Mouse (Mus musculus) layer of hippocampus, adult 9-10 months (tissue): ENCODE measurements around the gene Tgfa.

Source experiments
- DNase-seq: peaks from one replicate; pipeline ENCODE4 v3.0.0; 2022; ENCODE audit warnings: low spot score

Tgfa gene

DNA sequence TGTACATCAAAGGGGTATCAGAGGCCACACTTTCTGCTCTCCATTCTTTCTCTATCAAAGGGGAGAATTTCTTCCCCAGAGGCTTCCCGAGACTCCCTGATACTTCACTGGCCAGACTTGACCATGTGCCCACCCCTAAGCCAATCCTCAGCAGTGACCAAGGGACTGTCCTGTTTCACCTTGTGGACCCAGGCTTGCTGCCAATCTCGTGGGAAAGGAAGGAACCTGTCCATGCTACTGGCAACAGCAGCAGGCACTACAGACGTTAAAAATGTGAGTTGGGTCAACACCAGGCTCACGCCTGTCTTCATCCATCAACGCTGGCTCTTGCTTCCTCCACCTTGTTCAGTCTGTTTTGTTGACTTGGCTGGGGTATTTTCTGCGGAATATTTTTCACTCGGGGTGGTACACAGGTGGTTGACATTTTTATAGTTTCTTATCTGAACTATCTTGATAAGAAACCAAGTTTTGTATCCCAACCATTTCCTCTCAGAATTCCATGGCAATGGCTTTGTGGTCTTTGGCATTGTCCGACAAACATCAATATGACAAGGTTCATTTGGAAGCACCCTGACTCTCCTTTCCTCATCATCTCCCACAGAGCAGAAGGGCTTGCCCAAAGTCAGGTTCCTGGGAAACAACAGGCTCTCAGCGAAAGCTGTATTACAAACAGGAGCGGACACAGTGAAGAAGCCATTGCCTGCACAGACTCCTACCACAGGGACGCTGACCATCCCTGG is 6.1 kb upstream of the Tgfa start:
- DNase-seq = no peak

DNA sequence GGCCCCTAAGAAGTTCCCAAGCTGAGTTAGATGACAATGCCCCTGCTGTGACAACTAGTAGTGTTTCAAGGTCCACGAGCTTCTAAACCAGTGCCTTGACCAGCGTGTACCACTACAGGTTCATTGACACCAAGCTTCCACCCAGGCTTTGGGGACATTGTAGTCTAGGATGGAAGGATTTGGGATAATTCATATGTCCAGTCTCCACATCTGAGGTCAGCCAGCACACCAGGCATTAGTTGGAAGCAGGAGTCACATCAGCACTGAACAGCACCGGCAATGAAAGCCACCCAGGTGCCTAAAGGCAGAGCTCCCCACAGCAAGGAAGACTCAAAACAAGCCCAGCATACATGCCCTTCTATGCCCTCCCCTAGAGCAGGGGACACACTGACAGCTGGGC is 4.4 kb upstream of the Tgfa start:
- no peak for DNase-seq

DNA sequence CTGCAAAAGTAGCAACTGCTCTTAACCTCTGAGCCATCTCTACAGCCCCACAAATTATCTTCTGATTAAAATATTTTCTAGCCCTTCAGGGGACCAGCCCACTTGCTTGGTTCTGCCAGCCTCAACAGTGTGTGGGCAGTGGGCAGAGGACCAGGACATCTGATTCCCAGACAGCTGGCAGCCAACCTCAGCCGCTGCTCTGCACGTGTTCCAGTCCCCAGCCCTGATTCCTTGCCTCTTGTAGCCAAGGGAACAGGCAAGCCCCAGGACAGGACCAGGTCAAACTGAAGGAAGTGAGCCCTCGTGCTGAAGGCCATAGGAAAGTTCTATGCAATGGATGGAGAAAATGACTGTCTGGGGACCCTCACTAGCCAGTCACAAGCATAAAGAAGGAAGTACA is 2.0 kb upstream of the Tgfa start:
- DNase-seq = no peak

DNA sequence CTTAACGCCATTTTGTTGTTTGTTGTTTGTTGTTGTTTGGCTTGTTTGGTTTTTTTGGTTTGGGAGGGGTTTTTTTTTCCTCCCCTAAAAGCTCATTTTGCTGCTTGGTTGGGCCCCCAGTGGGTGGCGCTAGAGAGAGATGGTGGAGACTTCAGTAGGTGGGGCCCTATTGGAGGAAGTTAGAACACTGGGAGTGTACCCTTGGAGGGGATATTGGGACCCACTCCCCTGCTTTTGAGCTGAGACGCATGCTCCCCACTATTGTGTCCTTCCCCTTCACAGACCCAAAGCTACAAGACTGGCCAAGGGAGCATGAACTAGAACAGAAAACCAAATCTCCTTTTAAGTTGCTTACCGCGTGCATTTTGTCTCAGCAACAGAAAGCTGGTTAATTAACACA is 1.1 kb upstream of the Tgfa start:
- no peak for DNase-seq

DNA sequence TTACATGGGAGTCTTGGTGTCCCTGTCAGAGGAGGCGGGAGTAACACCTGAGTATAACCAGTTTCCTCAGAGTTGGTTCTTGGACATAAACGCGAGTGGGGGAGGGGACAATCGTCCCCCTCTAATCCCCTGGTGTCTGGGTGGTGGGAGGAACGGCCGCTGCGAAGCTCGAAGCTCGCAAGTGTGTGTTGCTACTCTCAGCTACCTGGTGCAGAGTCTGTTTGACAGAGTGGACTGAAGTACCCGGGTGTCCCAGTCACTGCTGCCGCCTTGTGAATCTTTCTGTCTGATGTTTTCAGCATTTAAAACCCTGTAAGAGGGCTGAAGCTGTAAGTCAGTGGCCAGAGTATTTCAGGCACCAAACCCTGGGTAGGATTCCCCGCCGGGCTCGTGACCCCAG is 1.0 kb downstream of the Tgfa start:
- DNase-seq = no peak

DNA sequence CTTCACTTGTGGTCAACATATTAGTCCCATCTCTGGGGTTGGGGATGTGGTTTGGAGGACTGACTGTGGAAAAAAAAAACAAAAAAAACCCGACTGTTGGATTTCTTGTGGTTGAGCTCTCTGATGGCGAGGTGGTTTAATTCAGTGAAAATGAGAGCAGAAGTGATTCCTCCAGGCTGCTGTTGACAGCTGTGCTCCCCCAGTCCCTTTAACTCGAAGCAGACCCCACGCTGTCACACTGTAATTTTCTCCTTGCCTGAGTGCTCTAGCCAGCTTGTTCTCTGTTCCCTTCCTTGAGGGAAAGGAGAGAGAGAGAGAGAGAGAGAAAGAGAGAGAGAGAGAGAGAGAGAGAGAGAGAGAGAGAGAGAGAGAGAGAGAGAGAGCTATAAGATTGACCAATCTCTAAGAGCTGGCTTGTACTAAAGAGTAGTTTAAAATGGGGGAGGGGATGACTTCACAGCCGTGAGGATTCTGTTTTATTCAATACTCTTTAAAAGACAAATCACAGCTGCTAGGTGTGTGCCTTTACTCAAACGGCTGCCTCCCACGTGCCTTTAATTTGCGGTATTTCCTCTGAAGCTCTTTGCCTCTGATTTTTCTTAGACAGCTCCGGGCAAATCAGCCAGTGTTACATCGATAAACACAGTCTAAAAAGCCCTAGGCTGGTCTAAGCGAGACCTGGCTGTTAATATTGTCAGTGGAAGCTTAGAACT is 2.3 kb downstream of the Tgfa start:
- DNase-seq = no peak

DNA sequence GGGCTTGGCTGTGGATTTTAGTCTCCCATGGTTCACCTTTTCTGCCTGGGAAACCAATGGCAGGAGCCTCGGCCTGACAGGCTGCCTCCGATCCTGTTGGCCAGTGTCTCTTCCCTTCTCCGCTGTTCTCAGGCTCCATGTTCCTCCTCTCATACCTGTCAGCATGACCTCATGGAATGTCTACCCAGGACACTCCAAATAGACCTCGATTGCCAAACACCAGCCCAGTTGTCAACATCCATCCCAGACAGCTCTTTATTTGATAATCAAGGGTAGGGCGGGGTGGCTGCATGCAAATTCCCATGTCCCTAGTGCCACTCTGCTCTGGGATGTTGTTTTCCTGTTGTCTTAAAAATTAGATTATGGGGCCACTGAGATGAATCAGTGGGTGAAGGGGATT is 5.9 kb downstream of the Tgfa start:
- DNase-seq = no peak

DNA sequence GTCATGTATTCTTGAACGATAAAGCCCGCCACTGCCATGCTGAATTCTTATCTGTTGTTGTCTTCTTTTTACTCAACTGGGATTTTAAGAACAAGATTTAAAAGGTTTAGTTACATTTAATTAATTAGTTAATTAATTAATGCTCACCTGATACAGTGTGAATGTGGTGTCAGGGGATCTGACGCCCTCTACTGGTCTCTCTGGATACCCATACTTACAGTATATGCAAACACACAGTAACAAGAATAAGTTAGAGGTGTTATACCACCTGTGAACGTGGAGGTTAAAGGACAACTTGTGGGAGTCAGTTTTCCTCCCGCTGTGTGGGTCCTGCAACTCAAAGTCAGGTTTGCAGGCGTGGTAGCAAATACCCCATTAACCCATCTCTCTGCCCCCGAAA is 8.1 kb downstream of the Tgfa start:
- DNase-seq = no peak

- no peak for DNase-seq
Measured at GRCm38 (mm10) chr6:86206014-86206413, 11.0 kb downstream of the Tgfa start.

- no peak for DNase-seq
Measured at GRCm38 (mm10) chr6:86206985-86207384, 12.0 kb downstream of the Tgfa start.

DNA sequence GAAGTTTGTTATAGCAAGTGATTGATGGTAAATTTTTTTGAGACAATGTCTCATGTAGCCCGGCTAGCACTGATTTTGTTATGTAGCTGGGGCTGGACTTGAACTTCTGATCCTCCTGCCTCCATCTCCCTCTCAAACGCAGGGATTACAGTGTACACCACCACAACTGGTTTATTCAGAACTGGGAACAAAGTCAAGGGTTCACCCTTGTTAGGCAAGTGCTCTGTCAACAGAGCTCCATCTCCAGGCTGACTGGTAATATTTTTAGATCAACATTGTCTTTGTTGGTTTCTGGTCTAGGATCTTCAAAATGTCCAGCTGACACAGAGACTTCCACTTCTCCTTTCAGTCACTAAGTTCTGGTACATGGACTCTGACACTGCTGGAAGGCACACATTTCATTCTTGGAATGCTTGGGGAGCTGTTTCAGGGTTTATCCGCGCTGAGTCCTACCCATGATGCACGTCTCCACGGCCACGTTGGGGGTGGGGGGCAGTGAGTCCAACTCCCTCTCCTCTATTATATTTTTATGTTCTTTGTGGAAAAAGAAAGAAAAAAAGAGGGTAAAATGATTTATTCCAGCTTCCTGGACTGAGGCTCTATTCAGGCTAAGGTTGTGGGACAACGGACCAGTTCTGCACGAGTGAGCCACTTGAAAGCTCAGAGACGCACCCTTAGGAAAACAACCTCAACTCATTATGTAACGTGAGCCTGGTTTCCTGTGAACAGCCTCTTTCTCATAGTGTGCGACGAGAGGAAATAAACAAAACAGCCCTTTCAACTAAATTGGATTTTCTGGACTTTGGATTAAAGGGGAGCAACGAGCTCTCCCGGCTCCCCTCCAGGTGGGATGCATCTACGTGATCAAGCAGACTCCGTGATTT is 14.4 kb downstream of the Tgfa start:
- no peak for DNase-seq

DNA sequence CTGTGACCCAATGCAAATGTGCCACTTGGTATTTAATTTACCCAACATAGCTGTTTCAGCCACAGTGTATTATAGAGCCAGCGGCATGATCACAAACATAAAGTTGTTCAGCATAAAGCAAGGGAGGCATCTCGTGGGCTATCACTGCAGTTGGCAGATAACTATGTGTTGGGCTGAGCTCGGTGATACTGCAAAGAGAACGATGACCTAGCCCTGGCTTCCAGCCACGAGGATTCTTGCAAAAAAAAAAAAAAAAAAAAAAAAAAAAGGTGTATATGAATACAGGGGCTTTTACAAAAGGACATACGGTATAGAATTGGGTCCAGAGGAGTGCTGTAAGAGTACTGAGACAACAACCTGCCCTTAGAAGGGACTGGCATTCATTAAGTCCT is 15.0 kb downstream of the Tgfa start:
- no peak for DNase-seq

- DNase-seq = no peak
Measured at GRCm38 (mm10) chr6:86210619-86211018, 15.6 kb downstream of the Tgfa start.

GRCm38 (mm10) chr6:86211081-86211763 is 16.2 kb downstream of the Tgfa start:
- no peak for DNase-seq

DNA sequence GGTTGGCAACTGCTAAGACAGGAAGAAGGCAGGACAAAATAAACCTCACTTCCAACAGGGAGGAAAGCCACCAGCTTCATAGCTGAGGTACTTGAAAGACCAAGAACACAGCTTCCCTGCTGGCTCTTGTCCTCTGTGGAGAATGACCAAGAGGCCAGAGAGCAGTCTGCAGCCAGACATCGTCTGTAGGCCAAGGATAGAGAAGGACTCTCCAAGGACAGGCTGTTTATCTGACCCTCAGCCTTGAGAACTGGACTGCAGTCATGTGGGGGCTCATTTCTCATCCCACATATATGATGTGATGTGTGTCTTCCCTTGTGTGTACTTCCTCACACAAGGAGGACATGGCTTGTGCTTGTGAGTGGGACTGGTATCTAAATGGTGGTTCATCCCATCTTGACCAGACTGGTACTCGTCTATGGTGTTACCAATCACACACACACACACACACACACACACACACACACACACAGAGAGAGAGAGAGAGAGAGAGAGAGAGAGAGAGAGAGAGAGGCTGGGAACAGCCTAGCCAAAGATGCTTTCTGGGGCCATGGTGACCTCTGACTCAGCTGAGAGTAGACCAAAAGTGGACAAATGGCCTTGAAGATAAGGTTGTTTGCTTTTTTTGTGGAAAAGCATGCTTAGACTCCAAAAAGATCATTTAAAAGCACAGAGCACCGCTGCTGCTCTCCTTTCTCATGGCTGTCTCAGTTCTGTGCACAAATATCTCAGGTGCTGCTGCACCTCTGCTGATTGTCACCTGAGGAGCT is 18.0 kb downstream of the Tgfa start:
- DNase-seq = no peak

DNA sequence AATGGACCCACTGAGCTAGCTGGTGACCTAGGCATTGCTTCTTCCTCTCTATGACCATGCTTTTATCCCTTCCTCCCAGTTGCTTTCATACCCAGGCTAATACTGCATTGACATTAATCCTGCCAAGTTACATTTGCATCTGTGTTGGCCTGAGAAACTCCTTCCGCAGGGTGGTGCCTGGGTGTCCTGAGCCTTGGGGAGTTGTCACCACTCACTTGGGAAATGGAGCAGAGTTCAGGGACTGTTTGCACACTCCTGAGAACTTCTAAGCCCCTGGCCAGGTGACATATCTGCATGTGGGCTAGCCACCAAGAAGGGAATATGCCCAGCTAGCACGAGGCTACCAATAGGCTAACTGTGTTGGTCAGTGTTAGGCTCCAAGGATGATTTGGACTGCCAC is 23.0 kb downstream of the Tgfa start:
- DNase-seq = no peak

DNA sequence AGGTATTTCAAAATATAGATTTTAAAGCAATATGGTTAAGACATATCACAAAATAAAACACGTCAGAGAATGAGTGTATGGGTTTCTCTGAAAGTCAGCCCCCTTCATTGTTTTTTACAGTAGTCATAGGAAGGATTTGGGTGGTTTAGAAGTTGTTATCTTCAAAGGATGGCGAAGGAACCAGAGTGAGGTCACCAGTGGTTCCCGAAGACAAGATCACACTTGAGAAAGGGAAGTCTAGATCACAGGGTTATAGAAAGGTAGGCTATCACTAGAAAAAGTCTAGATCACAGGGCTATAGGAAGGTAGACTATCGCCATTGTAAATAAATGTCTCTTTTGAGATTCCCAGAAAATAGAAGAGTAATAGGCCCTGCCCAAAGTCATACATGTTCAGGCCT is 23.7 kb downstream of the Tgfa start:
- DNase-seq = no peak

DNA sequence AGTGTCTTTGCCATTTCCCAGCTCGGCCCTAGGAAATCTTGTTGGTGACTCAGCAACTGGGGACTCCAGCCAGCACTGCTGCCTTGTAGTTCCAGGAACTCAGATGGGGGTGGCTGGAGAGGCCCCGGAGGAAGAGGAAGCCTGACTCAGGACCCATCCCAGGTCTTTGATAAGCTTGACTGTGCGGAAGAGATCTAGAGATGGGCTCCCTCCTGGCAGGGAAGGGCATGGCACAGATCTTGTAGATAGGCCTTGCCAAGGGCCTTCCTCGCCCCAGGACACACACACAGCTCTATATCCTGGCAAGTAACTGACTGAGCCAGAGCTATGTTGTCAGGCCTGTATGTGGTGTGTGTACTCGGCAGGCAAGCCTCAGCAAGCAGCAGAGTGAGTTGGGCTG is 24.5 kb downstream of the Tgfa start:
- DNase-seq = no peak

DNA sequence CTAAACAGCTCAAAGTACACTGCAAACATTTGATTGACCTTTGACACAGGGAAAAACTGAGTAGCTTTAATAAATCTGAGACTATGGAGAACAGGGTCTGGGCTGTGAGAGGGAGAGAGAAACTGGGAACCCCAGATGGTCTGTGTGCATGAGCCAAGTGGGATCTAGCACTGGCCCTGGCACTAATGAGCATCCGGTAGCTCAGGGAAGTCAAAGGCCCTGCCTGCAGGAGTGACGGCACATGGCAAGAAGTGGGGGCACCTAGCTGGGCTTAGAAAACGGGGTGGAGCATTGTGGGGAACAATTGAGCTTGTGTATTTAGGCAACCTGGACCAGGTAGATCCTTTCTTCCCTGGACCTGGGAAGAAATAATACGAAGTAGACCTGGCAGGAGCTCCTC is 25.1 kb downstream of the Tgfa start:
- DNase-seq = no peak

- DNase-seq = no peak
Measured at GRCm38 (mm10) chr6:86222381-86222780, 27.4 kb downstream of the Tgfa start.

DNA sequence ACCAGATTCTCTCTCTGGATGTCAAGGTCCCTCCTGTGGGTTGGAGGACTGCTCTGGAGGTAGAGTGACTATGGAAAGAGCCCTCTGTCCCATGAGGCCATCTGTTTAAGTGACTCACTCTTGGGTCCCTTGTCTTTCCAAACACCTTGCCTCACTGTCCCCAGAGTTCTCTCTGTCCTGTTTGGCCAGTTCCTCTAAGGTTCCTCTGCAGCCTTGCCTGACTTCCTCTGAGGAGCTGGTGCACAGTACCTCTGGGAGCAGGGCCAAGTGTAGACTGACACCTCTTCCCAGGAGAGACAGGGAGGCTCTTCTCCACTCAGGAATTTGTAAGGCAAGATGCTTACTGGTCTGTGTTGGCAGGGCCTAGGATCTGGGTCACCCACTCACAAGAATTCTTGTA is 30.6 kb downstream of the Tgfa start:
- no peak for DNase-seq

DNA sequence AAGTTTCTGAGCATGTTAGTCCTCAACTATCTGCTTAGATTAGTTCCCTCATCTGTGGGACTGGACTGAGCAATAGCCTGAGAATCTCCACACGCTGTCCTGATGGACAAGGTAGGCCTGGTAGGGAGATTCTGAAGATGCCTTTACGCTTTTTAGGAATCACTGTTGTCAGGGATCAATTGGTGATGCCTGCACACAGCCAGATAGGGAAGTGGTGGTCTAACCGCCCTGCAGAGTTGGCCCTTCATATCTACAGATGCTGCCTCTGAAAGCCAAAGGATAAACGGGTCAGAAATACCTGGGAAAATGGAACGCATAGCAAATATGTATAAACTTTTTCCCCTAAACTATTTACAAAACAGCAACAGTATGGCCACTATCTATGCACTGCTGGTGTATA is 37.3 kb downstream of the Tgfa start:
- DNase-seq = no peak
